Mouse (Mus musculus) kidney, embryonic 15.5 days (tissue): ENCODE measurements around the gene Baz2b. TPM values are rescaled to one million over a fixed set of nuclear protein-coding genes. Genes with fewer than 3 reads are reported as not detected.

Source experiments
- ATAC-seq: fragments of 200-750 bp; cut with Nextera tagmentation; replicated peaks from 2 replicates; pipeline ENCODE4 v1.8.0; 2017; ENCODE audit warnings: moderate TSS enrichment; ENCODE audit not compliant: low FRiP score
- H3K27ac ChIP-seq: fragments of 300-500 bp; sonication (generic); 2 replicates; pipeline ENCODE4 v1.5.1; 2015; ENCODE audit warnings: mild to moderate bottlenecking, inconsistent platforms
- H3K27me3 ChIP-seq: fragments of 300-500 bp; sonication (generic); 2 replicates; pipeline ENCODE4 v1.6.1; 2015; ENCODE audit warnings: inconsistent platforms
- H3K36me3 ChIP-seq: fragments of 300-500 bp; sonication (generic); 2 replicates; pipeline ENCODE4 v1.6.1; 2015; ENCODE audit warnings: inconsistent platforms
- H3K4me1 ChIP-seq: fragments of 300-500 bp; sonication (generic); 2 replicates; pipeline ENCODE4 v1.6.1; 2015; ENCODE audit warnings: inconsistent platforms
- H3K4me2 ChIP-seq: fragments of 300-500 bp; sonication (generic); 2 replicates; pipeline ENCODE4 v1.6.1; 2015; ENCODE audit warnings: moderate library complexity, mild to moderate bottlenecking, inconsistent platforms
- H3K4me3 ChIP-seq: fragments of 300-500 bp; sonication (generic); replicated peaks from 2 replicates; pipeline ENCODE4 v1.5.1; 2015; ENCODE audit warnings: mild to moderate bottlenecking, inconsistent platforms
- H3K9ac ChIP-seq: fragments of 300-500 bp; sonication (generic); 2 replicates; pipeline ENCODE4 v1.6.1; 2015; ENCODE audit warnings: mild to moderate bottlenecking, inconsistent platforms
- H3K9me3 ChIP-seq: fragments of 300-500 bp; sonication (generic); replicated peaks from 2 replicates; pipeline ENCODE4 v1.6.1; 2016; ENCODE audit warnings: inconsistent platforms
- WGBS: fragments of 180-500 bp; shearing (Covaris S2); methylation state at CpG from one replicate; pipeline ENCODE4 v1.1.7; 2015; ENCODE audit warnings: mixed read lengths; 5-methylcytosine and 5-hydroxymethylcytosine counted together
- polyA plus RNA-seq: library from polyadenylated mRNA; unstranded; fragments of >200 nt; fragmentation: Nextera tagmentation; extraction: Ambion mirVana; gene quantifications from 2 replicates; pipeline ENCODE4 v1.2.1, GENCODE M21; 2015

The Baz2b gene
- polyA plus RNA-seq, 1 experiment from 2014 or later = 55.3 TPM

GRCm38 (mm10) chr2:60003665-60004045, 206.0 kb downstream of the Baz2b start:
- Histone ChIP-seq H3K4me2 (no peak overlapping the region), H3K27me3 (no peaks in the 10 kb centered on the region), H3K9ac (no peak overlapping the region), H3K27ac (no peak overlapping the region), H3K4me3 (no peak overlapping the region), H3K36me3 (peaks cover 39% of the 10 kb centered on the region), H3K9me3 (no peaks in the 10 kb centered on the region), H3K4me1 (no peaks in the 10 kb centered on the region)
- no peak for ATAC-seq
- WGBS = 90% methylated on average over 5 of the region's 5 CpGs

GRCm38 (mm10) chr2:60003038-60003664, 206.5 kb downstream of the Baz2b start:
- Histone ChIP-seq H3K9me3 (no peaks in the 10 kb centered on the region), H3K36me3 (peaks cover 39% of the 10 kb centered on the region), H3K4me2 (no peak overlapping the region), H3K9ac (no peak overlapping the region), H3K27ac (0 out of 2 replicates have a peak overlapping the region, but pooled peaks have one; percentile 10), H3K4me1 (no peaks in the 10 kb centered on the region), H3K4me3 (no peak overlapping the region), H3K27me3 (no peaks in the 10 kb centered on the region)
- ATAC-seq = no peak
- 70% methylated on average over 5 of the region's 5 CpGs for WGBS

- H3K4me1 ChIP-seq = no peaks in the 10 kb centered on the region
- 92% methylated on average over 4 of the region's 4 CpGs for WGBS
- no peak overlapping the region for H3K27ac ChIP-seq
- no peaks in the 10 kb centered on the region for H3K27me3 ChIP-seq
- H3K36me3 ChIP-seq = peaks cover 32% of the 10 kb centered on the region
- H3K9ac ChIP-seq = no peak overlapping the region
- no peaks in the 10 kb centered on the region for H3K9me3 ChIP-seq
- no peak overlapping the region for H3K4me3 ChIP-seq
- ATAC-seq = no peak
- no peak overlapping the region for H3K4me2 ChIP-seq
Observed at GRCm38 (mm10) chr2:60000268-60000667, 209.4 kb downstream of the Baz2b start.

- Histone ChIP-seq H3K9ac (no peak overlapping the region), H3K27ac (no peak overlapping the region), H3K4me3 (no peak overlapping the region), H3K4me1 (peaks cover 7% of the 10 kb centered on the region), H3K36me3 (peaks cover 20% of the 10 kb centered on the region), H3K27me3 (no peaks in the 10 kb centered on the region), H3K4me2 (no peak overlapping the region), H3K9me3 (no peaks in the 10 kb centered on the region)
- 78% methylated on average over 8 of the region's 8 CpGs for WGBS
- no peak for ATAC-seq
Observed at GRCm38 (mm10) chr2:59997479-59998228, 212.0 kb downstream of the Baz2b start.

DNA sequence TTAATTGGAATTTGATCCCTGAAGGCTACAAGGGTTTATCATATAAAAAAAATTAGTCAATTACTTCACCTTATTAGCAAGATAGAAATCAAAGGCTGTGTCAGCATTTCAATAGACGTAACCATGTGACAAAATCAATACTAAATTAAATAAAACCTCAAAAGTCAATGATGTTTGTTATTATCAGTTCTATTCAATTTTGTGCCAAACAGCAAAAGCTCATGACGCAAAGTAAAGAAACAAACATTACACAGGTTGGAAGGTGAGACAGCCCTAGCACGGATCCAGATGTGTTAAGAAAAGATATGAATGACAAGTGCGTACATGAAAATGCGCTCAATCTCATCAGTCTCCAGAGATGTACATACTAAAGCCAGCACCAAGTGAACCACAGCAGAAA, 212.7 kb downstream of the Baz2b start:
- peaks cover 19% of the 10 kb centered on the region for H3K36me3 ChIP-seq
- no peak overlapping the region for H3K4me2 ChIP-seq
- peaks cover 12% of the 10 kb centered on the region for H3K4me1 ChIP-seq
- no peaks in the 10 kb centered on the region for H3K27me3 ChIP-seq
- H3K4me3 ChIP-seq = no peak overlapping the region
- WGBS = 94% methylated on average over 5 of the region's 5 CpGs
- H3K9me3 ChIP-seq = no peaks in the 10 kb centered on the region
- ATAC-seq = no peak
- no peak overlapping the region for H3K9ac ChIP-seq
- H3K27ac ChIP-seq = no peak overlapping the region

DNA sequence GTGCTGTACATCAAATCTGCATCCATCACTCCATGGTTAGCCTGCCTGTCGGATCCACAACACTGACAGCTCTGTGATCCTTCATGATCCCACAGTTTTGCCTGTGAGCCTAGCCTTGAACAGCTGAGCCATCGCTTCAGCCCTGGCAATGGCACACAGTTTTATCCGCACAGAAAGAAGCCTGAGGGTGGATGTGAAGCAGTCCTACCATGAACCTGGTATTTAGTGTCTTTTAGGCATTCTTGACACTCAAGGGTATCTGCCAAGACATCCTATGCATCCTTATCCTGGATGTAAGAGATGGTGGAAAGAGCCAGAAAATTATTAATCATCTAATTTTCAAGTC, 216.5 kb downstream of the Baz2b start:
- H3K9ac ChIP-seq = no peak overlapping the region
- H3K4me2 ChIP-seq = peak overlapping the region; percentile 34; the same call in 1 of the 2 replicates
- H3K4me1 ChIP-seq = peaks cover 16% of the 10 kb centered on the region
- H3K9me3 ChIP-seq = no peaks in the 10 kb centered on the region
- peak overlapping the region; percentile 79 for H3K27ac ChIP-seq
- WGBS = 55% methylated on average over 3 of the region's 3 CpGs
- H3K4me3 ChIP-seq = no peak overlapping the region
- ATAC-seq = no peak
- 0 out of 2 replicates have a peak, but pooled peaks cover 3% of the 10 kb centered on the region for H3K36me3 ChIP-seq
- H3K27me3 ChIP-seq = no peaks in the 10 kb centered on the region

DNA sequence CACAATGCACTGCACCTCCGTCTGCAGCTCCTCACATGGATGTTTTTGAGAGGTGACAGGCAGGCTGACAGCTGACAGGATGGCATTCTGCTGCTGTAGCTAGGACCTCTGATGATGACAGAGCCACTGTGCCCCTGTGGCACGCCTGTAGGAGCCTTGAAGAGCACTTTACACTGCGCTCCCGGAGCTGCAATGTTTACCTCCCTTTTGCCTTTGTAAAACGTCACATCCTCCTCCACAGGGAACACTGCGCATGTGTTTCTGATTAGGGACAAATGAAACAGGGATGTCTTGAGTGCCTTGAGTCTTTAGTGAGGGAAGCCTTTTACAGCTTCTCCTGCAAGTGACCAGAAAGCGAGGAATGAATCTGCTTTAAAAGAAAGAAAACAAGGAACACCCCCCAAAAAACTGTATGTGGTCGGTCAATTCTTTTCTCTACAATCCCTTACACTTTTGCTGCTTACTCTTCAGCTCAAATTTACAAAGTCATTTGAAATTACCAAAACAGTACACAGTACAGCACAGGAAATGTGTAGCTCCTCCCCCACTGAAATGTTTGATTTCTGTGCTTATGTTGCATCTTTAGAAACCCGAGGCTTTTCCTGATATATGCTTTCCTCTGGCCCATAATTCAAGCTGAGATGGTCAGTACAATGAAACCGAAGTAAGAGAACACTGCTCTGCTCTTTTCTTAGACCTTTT, 217.0 kb downstream of the Baz2b start:
- Histone ChIP-seq H3K4me3 (0 out of 2 replicates have a peak overlapping the region, but pooled peaks have one; percentile 12), H3K27ac (peak overlapping the region; percentile 79), H3K9me3 (no peaks in the 10 kb centered on the region), H3K36me3 (0 out of 2 replicates have a peak, but pooled peaks cover 3% of the 10 kb centered on the region), H3K4me1 (peaks cover 16% of the 10 kb centered on the region), H3K4me2 (peak overlapping the region; percentile 34), H3K9ac (0 out of 2 replicates have a peak overlapping the region, but pooled peaks have one; percentile 4), H3K27me3 (no peaks in the 10 kb centered on the region)
- WGBS = 37% methylated on average over 10 of the region's 10 CpGs
- no peak for ATAC-seq

DNA sequence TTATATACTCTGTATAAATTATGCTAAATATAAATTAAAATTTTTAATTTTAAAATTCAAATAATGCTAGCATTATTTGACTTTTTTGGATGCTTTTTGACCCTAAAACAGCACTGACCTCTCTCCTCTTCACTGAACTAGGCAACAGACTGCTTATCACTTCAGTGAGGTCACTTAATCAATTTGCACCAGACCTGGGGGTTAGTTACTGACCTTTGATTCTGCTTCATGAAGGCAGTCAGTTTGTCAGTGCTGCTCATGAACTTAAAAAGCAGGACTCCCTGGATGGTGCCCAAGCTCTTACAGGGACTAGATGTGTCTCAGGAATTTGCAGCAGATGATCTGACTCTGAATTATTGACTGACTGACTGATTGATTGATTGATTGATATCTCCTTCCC, 217.9 kb downstream of the Baz2b start:
- Histone ChIP-seq H3K4me2 (no peak overlapping the region), H3K9me3 (no peaks in the 10 kb centered on the region), H3K27me3 (no peaks in the 10 kb centered on the region), H3K9ac (no peak overlapping the region), H3K4me1 (peaks cover 16% of the 10 kb centered on the region), H3K4me3 (no peak overlapping the region), H3K27ac (no peak overlapping the region), H3K36me3 (0 out of 2 replicates have a peak, but pooled peaks cover 3% of the 10 kb centered on the region)
- no peak for ATAC-seq

GRCm38 (mm10) chr2:59987521-59987920, 222.1 kb downstream of the Baz2b start:
- H3K4me3 ChIP-seq = no peak overlapping the region
- no peaks in the 10 kb centered on the region for H3K27me3 ChIP-seq
- no peak overlapping the region for H3K4me2 ChIP-seq
- no peak for ATAC-seq
- H3K27ac ChIP-seq = no peak overlapping the region
- H3K9me3 ChIP-seq = no peaks in the 10 kb centered on the region
- peaks cover 7% of the 10 kb centered on the region for H3K4me1 ChIP-seq
- no peak overlapping the region for H3K9ac ChIP-seq
- 0 out of 2 replicates have a peak, but pooled peaks cover 3% of the 10 kb centered on the region for H3K36me3 ChIP-seq
- WGBS = 42% methylated on average over 6 of the region's 6 CpGs

DNA sequence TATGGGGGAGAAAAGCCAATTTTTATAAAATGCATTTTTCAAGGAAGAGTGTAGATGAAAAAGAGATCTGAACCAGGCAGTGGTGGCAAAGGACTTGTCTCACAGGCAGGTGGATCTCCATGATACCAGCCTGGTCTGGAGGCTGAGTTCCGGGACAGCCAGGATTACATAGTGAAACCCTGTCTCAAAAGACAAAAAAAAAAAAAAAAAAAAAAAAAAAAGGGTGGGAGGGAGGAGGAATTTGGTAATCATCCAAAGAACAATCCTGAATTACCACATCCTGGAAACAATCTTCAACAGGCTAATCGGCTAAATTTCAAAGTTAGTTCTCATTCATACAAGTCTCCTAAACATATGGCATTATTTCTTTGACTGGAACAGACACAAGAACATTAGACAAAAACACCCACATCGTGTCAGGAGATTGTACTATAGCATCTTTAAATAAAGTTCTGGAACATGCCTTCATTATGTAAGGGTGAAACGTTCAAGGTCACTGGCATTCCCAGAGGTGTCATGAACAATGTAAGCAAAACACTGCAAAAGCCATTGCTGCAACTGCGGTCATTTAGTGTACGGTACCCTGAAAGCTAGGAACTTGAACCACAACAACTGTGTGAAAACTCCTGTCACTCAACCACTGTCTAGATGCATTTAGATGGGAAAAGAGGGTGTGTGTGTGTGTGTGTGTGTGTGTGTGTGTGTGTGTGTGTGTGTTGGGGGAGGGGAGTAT, 230.0 kb downstream of the Baz2b start:
- peaks cover 36% of the 10 kb centered on the region for H3K36me3 ChIP-seq
- 0 out of 2 replicates have a peak, but pooled peaks cover 6% of the 10 kb centered on the region for H3K4me1 ChIP-seq
- no peak overlapping the region for H3K4me2 ChIP-seq
- no peak overlapping the region for H3K27ac ChIP-seq
- no peak for ATAC-seq
- no peaks in the 10 kb centered on the region for H3K27me3 ChIP-seq
- no peak overlapping the region for H3K9ac ChIP-seq
- no peak overlapping the region for H3K4me3 ChIP-seq
- no peaks in the 10 kb centered on the region for H3K9me3 ChIP-seq
- WGBS = 50% methylated on average over 6 of the region's 6 CpGs

- Histone ChIP-seq H3K9me3 (no peaks in the 10 kb centered on the region), H3K4me1 (0 out of 2 replicates have a peak, but pooled peaks cover 6% of the 10 kb centered on the region), H3K27me3 (no peaks in the 10 kb centered on the region), H3K4me3 (no peak overlapping the region), H3K4me2 (no peak overlapping the region), H3K9ac (no peak overlapping the region), H3K36me3 (peaks cover 37% of the 10 kb centered on the region), H3K27ac (no peak overlapping the region)
- no peak for ATAC-seq
- WGBS = 90% methylated on average over 5 of the region's 5 CpGs
Observed at GRCm38 (mm10) chr2:59976680-59977079, 233.0 kb downstream of the Baz2b start.
